Mouse (Mus musculus): ENCODE results near the gene Itga3. TPM values are rescaled to one million over a fixed set of nuclear protein-coding genes. Genes with fewer than 3 reads are reported as not detected.

Itga3 gene
- 10 to 100 TPM; 13.6 to 16.2 TPM for total RNA-seq (2021)

DNA sequence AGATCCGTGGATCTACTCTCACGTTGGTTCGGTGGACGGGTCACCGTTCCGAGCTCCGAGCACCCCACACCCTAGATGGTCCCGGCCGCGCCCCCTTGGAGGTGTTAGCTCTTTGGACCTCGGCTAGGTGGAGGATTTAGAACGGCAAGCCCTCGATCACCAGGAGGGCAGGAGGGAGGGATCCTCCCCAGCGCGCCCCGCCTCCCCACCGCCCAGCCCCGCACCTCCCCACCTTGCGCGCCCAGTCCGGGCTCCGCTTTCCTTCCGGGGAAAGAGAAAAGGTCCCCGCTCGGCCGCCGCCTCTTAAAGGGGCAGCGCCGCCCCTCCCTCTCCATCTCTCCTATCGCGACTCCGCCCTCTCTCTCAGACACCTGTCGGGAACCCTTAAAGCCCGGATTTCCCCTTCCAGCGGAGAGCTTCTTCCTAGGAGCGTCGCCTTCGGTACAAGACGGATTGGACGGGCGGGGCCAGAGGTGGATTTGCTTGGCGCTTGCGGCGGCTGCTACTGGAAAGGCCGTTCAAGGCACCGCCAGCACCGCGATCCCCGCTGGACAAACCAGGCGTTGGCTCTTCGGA lies at the start of gene Itga3:
Gene Itga3, minus strand, starts transcription at position 266 of the 576 bp plus-strand sequence.
- DNase-seq (ENCODE audit: extremely low spot score in 1 of 2, low spot score in 2 of 2), result peak in 1 of 2 experiments; percentile 72
- intact Hi-C loops (cut with DNase I), result loop anchor here (1.0 kb wide), 1 partner anchor 29 kb away; no protein-coding TSS in a partner anchor

DNA sequence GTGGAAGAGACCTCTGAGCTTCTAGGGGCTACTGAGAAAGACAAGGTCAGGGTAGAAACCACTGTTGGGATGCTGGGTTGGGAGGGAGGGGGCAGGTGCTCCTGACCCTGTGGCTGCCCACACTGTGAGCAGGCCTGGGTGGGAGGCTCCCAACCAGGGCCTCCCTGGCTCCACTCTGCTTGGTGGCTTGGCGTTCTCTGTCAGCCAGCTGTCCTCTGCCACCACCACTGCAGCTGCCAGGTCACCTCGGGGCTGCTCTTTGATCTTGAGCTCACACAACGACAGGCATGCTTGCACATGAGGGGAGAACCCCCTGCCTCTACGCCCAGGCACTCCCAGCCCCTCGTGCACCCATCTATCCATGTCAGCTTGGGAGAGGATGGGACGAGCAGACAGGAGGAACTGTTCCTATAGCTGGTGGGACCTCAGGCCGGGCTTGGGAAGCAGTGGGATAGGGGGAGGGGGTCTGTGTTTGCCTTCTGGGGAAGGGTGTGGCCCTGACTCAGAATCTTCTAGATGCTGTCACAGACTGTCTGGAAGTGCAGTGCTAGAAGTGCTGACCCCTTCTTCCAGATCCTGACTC lies 48.9 kb upstream of the Itga3 start:
- intact Hi-C loops (cut with DNase I), result no loop called here
- DNase-seq (ENCODE audit: extremely low spot score in 1 of 2, low spot score in 2 of 2), result no peak

DNA sequence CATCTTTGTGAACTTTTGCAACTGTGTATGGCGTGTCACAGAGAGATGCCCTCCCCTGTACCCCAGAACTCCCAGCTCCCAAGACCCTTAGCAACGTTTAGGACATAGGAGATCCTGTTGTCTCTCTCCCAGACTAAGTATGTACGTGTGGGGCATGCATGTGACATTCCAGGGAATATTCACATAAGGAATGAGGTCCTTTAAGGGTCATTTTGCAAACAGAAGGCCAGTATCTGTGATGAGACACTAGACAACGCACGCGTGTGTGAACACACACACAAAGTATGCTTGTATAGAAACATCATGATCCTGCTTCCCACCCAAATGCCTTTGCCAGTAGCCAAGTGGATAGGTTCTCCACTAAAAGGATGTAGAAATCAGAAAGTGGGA lies 45.5 kb upstream of the Itga3 start:
- intact Hi-C loops (cut with DNase I), result no loop called here
- no peak for DNase-seq (ENCODE audit: extremely low spot score in 1 of 2, low spot score in 2 of 2)

GRCm38 (mm10) chr11:95121161-95122099 lies 44.8 kb upstream of the Itga3 start:
- no peak for DNase-seq (ENCODE audit: extremely low spot score in 1 of 2, low spot score in 2 of 2)
- intact Hi-C loops (cut with DNase I), result no loop called here

- intact Hi-C loops (cut with DNase I), result no loop called here
Measured at GRCm38 (mm10) chr11:95120633-95121020, 44.0 kb upstream of the Itga3 start.

GRCm38 (mm10) chr11:95119990-95120632 lies 43.5 kb upstream of the Itga3 start, which contains the start of gene Dlx3:
TSS of gene Dlx3 (plus strand) at chr11:95120119.
- intact Hi-C loops (cut with DNase I), result loop anchor here (5.0 kb wide), 2 partner anchors 112 to 402 kb away; no protein-coding TSS in a partner anchor
- peak in 1 of 2 experiments; percentile 55 for DNase-seq (ENCODE audit: extremely low spot score in 1 of 2, low spot score in 2 of 2)

More at GRCm38 (mm10) chr11:95120633-95121020, 44.0 kb upstream of the Itga3 start:
- no peak for DNase-seq (ENCODE audit: extremely low spot score in 1 of 2, low spot score in 2 of 2)

GRCm38 (mm10) chr11:95118505-95118904 lies 41.9 kb upstream of the Itga3 start:
- intact Hi-C loops (cut with DNase I), result loop anchor here (5.0 kb wide), 2 partner anchors 114 to 404 kb away; no protein-coding TSS in a partner anchor
- peak; percentile 70 to 77 for DNase-seq (ENCODE audit: extremely low spot score in 1 of 2, low spot score in 2 of 2)

- intact Hi-C loops (cut with DNase I), result loop anchor here (1.0 to 5.0 kb wide), 3 partner anchors 115 to 405 kb away; no protein-coding TSS in a partner anchor
- DNase-seq (ENCODE audit: extremely low spot score in 1 of 2, low spot score in 2 of 2), result peak; percentile 63 to 72
Measured at GRCm38 (mm10) chr11:95117030-95117429, 40.4 kb upstream of the Itga3 start.

- no peak for DNase-seq (ENCODE audit: extremely low spot score in 1 of 2, low spot score in 2 of 2)
- intact Hi-C loops (cut with DNase I), result no loop called here
Measured at GRCm38 (mm10) chr11:95110081-95110480, 33.5 kb upstream of the Itga3 start.

GRCm38 (mm10) chr11:95109000-95109399 lies 32.4 kb upstream of the Itga3 start:
- intact Hi-C loops (cut with DNase I), result no loop called here
- DNase-seq (ENCODE audit: extremely low spot score in 1 of 2, low spot score in 2 of 2), result no peak

DNA sequence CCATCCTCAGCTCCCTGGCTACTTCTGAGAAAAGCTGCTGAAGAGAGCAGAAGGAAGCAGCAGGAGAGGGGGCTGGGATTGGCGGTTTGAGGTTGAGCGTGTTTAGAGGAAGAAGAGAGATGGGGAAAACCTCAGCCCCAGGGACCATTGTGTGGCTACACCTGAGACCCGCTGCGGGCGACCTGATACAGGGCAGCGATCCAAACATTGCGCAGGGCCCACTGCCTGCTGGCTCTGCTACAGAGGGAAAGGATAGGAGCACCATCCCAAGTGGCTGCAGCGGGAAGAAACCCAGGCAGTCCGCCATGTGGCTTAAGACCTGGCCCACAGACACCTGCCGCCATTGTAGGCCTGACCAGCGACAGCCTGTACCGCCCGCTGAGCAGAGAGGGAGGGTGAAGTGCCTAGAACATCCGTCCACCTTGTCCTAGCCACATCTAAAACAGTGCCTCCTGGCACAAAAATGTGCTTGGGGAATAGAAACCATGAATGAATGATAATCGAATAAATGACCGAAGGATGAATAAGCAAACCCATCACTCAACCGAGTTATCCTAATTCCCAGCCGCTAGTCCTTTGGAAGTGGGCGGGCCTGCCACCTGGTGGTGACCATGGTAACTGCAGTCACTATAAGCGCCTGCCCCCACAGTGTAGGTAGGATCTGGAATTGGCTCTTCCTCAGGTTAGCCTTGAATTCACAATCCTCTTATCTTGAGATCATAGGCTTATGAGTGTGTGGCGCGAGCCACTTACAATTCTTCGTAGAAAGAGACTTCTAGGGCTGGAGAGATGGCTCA lies 30.0 kb upstream of the Itga3 start:
- DNase-seq (ENCODE audit: extremely low spot score in 1 of 2, low spot score in 2 of 2), result peak; percentile 74 to 75
- intact Hi-C loops (cut with DNase I), result loop anchor here (2.0 kb wide), 1 partner anchor 60 kb away; no protein-coding TSS in a partner anchor

- no peak for DNase-seq (ENCODE audit: extremely low spot score in 1 of 2, low spot score in 2 of 2)
- intact Hi-C loops (cut with DNase I), result loop anchor here (1.0 kb wide), 1 partner anchor 29 kb away; the partner anchor contains the start of gene Itga3
Measured at GRCm38 (mm10) chr11:95105274-95105874, 28.8 kb upstream of the Itga3 start.

GRCm38 (mm10) chr11:95104266-95104665 lies 27.7 kb upstream of the Itga3 start:
- DNase-seq (ENCODE audit: extremely low spot score in 1 of 2, low spot score in 2 of 2), result no peak
- intact Hi-C loops (cut with DNase I), result no loop called here

DNA sequence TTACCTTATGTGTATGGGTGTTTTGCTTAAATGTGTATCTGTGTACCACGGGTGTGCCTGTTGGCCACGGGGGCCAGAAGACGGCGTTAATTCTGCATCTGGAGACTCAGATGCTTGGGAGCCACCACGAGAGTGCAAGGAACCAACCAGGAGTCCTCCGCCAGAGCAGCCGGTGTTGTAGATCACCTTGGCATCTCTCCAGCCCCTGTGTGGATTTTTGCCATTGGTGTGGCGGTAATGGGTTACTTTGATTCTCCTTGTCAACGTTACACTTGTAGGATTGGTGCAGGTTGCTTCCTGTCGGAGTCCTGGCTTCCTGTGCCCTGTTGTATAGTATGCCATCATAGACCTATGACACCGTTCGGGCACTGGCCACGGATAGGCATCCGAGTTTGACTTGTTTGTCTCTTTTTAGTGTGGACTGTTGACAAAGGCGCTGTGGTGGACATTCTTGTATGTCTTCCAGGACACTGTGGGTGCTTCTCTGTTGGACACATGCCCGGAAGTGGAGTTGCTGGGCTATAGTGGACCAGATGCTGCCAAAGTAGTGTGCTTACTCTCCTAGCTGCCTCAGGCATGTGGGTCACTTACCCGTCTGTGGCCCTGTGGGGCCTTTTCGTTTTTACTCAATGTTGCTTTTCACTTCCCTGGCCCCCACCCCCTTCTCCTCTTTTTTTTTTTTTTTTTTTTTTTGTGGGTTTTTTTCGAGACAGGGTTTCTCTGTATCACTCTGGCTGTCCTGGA lies 25.7 kb upstream of the Itga3 start:
- intact Hi-C loops (cut with DNase I), result no loop called here
- DNase-seq (ENCODE audit: extremely low spot score in 1 of 2, low spot score in 2 of 2), result peak in 1 of 2 experiments; percentile 53

- intact Hi-C loops (cut with DNase I), result no loop called here
- no peak for DNase-seq (ENCODE audit: extremely low spot score in 1 of 2, low spot score in 2 of 2)
Measured at GRCm38 (mm10) chr11:95101071-95101788, 24.6 kb upstream of the Itga3 start.

DNA sequence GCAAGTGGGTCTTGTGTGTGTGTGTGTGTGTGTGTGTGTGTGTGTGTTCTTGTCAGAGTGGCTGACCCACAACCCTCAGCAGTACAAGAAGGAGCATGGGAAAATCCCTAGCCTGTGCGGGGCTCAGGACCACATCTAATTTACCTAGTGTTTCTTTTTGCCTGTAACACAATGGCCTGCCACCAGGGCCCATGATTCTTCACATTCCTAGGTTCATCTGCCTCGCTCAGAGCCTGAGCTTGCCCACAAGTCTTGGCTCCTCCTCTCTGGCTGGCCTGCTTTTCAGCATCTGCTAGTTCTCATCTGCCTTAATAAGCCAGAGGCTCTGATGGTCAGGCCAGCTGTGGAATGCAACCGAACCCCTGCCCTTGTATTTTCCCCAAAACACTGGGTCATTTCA lies 23.8 kb upstream of the Itga3 start:
- intact Hi-C loops (cut with DNase I), result no loop called here
- no peak for DNase-seq (ENCODE audit: extremely low spot score in 1 of 2, low spot score in 2 of 2)

Measured in left cerebral cortex, postnatal 10 days (tissue).